Mouse (Mus musculus): ENCODE results near the gene Aida.
A peak's percentile ranks its signal among the peaks of the same experiment; 100 is the strongest.
"Not testable (repeated sequence)": the region's sequence is repeated elsewhere in the genome, so short reads cannot be mapped to it uniquely, and the experiment has no call there.

Aida gene

DNA sequence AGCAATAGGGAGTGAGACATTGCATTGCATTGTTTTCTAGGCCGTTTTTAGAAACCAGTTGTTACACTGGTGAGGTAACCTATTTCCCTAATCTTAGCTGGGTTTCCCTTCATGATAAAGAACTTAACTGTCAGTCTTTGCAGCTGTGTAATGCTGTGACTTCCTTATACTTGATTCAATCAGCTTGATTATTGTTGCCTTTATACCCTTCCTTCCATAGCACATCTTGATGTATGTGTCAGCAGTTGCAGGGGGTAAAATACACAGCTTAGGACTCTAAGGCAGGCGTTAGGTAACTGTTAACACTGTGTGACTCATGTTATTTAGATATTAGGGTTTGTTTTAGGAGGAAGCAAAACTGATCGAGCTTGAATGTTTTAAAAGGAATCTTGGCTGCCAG is 24.3 kb downstream of the Aida start:
- no peak for DNase-seq (ENCODE audit: low spot score in 2 of 2)

GRCm38 (mm10) chr1:183322496-183322895 is 26.1 kb downstream of the Aida start:
- not testable (repeated sequence) for DNase-seq (ENCODE audit: low spot score in 2 of 2)

GRCm38 (mm10) chr1:183323923-183324322 is 27.5 kb downstream of the Aida start:
- DNase-seq (ENCODE audit: low spot score in 2 of 2): no peak

DNA sequence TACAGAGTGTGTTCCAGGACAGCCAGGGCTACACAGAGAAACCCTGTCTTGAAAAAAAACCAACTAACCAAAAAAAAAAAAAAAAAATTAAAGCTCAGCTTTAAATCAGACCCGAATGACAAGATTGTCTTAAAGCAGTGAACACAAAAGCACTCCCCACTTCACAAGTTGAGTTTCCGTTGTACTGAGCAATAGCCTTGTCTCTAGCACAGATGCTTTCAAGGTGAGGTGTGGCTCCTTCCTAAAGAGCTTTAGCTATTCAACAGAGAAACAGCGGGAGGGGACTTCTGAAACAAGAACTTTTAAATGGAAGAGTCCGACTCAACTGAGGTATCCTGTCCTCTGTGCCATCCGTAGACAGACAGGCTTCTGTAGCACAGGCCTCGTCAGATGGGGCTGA is 28.0 kb downstream of the Aida start:
- DNase-seq (ENCODE audit: low spot score in 2 of 2): no peak

DNA sequence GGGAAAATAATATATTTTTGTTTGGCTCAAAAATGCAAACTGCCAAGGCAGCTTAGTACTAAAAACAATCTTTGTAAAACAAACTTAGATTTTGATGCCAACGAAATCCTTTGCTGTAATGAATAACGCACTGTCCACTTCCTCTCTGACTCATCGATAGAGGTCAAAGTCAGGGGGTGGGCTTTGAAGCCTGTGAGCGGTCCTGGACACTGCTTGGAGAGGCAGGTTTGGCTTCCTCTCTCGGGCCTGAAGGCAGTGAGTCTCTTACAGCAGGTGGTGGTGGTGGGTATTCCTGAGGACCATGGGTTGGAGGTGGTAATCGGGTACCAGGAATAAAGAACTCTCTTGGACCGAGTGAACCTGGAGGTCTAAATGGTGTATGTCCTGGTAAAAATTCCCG is 30.8 kb downstream of the Aida start:
- no peak for DNase-seq (ENCODE audit: low spot score in 2 of 2)

DNA sequence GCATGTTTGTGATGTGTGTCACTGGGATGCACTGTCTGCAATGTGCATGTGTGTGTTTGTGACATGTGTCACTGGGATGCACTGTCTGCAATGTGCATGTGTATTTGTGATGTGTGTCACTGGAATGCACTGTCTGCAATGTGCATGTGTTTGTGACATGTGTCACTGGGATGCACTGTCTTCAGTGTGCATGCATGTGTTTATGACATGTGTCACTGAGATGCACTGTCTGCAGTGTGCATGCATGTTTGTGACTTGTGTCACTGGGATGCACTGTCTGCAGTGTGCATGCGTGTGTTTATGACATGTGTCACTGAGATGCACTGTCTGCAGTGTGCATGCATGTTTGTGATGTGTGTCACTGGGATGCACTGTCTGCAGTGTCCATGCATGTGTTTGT is 46.5 kb downstream of the Aida start:
- not testable (repeated sequence) for DNase-seq (ENCODE audit: low spot score in 2 of 2)

- peak; percentile 80 to 88 for DNase-seq (ENCODE audit: low spot score in 2 of 2)
Observed at GRCm38 (mm10) chr1:183344886-183345816, 48.8 kb downstream of the Aida start.

DNA sequence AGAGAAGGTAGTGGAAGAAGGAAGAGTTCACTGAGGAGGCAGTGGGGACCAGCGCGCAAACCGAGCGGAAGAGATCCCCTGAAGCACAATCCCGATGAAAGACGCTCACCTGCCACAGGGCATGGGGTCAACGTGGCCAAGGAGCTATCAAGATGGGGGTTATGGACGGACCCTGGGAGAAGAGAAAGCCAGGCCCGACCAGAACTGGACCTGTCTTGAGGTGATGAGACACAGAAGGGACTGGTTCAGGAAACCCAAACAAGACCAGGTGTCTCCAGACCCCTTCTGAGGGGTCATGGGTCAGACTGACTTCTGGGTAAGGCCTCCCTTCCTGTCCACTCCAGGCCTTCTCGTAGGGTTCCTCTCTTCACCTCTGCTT is 49.4 kb downstream of the Aida start:
- DNase-seq (ENCODE audit: low spot score in 2 of 2): no peak

- peak in 1 of 2 experiments; percentile 36 for DNase-seq (ENCODE audit: low spot score in 2 of 2)
Observed at GRCm38 (mm10) chr1:183349840-183350239, 53.5 kb downstream of the Aida start.

- DNase-seq (ENCODE audit: low spot score in 2 of 2): no peak
Observed at GRCm38 (mm10) chr1:183358901-183359300, 62.5 kb downstream of the Aida start.

GRCm38 (mm10) chr1:183362301-183362700 is 65.9 kb downstream of the Aida start:
- DNase-seq (ENCODE audit: low spot score in 2 of 2): no peak

- no peak for DNase-seq (ENCODE audit: low spot score in 2 of 2)
Observed at GRCm38 (mm10) chr1:183362729-183363576, 66.6 kb downstream of the Aida start.

- DNase-seq (ENCODE audit: low spot score in 2 of 2): no peak
Observed at GRCm38 (mm10) chr1:183363577-183363867, 67.1 kb downstream of the Aida start.

- DNase-seq (ENCODE audit: low spot score in 2 of 2): no peak
Observed at GRCm38 (mm10) chr1:183366361-183366760, 70.0 kb downstream of the Aida start.

- DNase-seq (ENCODE audit: low spot score in 2 of 2): peak in 1 of 2 experiments; percentile 13
Observed at GRCm38 (mm10) chr1:183368601-183369400, 72.4 kb downstream of the Aida start.

DNA sequence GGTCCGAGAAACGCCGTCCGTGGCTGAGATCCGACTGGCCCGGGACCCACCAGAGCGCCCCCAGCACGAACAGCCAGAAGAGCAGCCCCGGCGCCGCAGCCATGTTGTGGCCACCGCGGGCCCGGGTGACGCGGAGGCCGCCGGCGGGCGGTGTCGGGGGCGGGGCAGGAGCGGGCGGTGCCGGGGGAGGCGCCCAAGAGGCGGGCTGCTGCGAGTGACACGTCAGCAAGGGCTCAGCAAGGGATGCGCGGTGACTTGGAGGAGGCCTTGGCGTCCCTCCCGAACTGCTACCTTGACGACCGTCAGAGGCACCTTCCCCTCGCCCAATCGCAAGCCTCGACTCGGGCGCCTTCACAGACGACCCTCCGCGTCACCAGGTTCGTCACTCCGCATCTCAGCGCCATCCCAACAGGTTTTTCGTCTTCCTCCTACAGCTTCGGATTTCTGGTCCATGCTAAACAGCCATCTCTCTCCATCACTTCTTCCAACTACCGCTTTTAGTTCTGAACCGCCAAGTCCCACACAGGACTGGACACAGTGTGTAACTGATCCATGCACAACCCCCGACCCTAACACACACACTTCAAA is 73.1 kb downstream of the Aida start, which contains the start of gene Mia3:
Gene Mia3 (minus strand): TSS at position 127 of the 588 bp plus-strand sequence.
- DNase-seq (ENCODE audit: low spot score in 2 of 2): peak; percentile 83 to 86

- DNase-seq (ENCODE audit: low spot score in 2 of 2): no peak
Observed at GRCm38 (mm10) chr1:183374728-183375127, 78.3 kb downstream of the Aida start.

All from spleen, postnatal 14 days (tissue).